Mouse (Mus musculus) ES-E14 (cell line): ENCODE data around the gene Dnah6. TPM values are rescaled to one million over a fixed set of nuclear protein-coding genes. Genes with fewer than 3 reads are reported as not detected.

Source experiments
- DNase-seq: peaks from one replicate; pipeline ENCODE4 v3.0.0-alpha.2; 2013; ENCODE audit warnings: low read depth, low spot score
- H3K27ac ChIP-seq: 2 replicates; pipeline ENCODE4 v1.5.1; 2012; ENCODE audit warnings: low read depth, mild to moderate bottlenecking, low read length, moderate library complexity, mixed read lengths; ENCODE audit not compliant: poor library complexity, insufficient read depth, severe bottlenecking
- H3K36me3 ChIP-seq: 2 replicates; pipeline ENCODE4 v1.6.1; 2012; ENCODE audit warnings: mild to moderate bottlenecking, low read length, moderate library complexity, mixed read lengths; ENCODE audit not compliant: control insufficient read depth, poor library complexity, insufficient read depth, severe bottlenecking
- H3K4me1 ChIP-seq, 2 experiments: fragments of 150-350 bp in 1 of 2; sonication (generic) in 1 of 2; 2 replicates each; pipeline ENCODE4 v1.6.1; 2012; ENCODE audit warnings: low read length in 2 of 2, mild to moderate bottlenecking in 1 of 2, mixed read lengths in 1 of 2; ENCODE audit not compliant: control insufficient read depth in 2 of 2, insufficient read depth in 2 of 2, poor library complexity in 1 of 2
- H3K4me3 ChIP-seq, 2 experiments: fragments of 150-350 bp in 1 of 2; sonication (generic) in 1 of 2; 2 replicates each; pipeline ENCODE4 v1.5.1; 2012; ENCODE audit warnings: low read length in 2 of 2, low read depth in 1 of 2, mild to moderate bottlenecking in 1 of 2, mixed read lengths in 1 of 2; ENCODE audit not compliant: insufficient read depth in 1 of 2, poor library complexity in 1 of 2, severe bottlenecking in 1 of 2
- H3K9ac ChIP-seq: 2 replicates; pipeline ENCODE4 v1.6.1; 2012; ENCODE audit warnings: low read depth, mild to moderate bottlenecking, low read length, mixed read lengths; ENCODE audit not compliant: poor library complexity, insufficient read depth, severe bottlenecking
- H3K9me3 ChIP-seq: fragments of 150-350 bp; sonication (generic); 2 replicates; pipeline ENCODE4 v1.6.1; 2012; ENCODE audit warnings: low read depth, mild to moderate bottlenecking, low read length; ENCODE audit not compliant: control insufficient read depth, insufficient read depth
- CHD2 ChIP-seq: IDR thresholded peaks from 2 replicates; pipeline ENCODE4 v1.6.1; 2014; ENCODE audit warnings: mild to moderate bottlenecking, low read depth, low read length, inconsistent platforms
- HCFC1 ChIP-seq: IDR thresholded peaks from 2 replicates; pipeline ENCODE4 v1.6.1; 2012; ENCODE audit warnings: low read length, inconsistent platforms, borderline replicate concordance; ENCODE audit not compliant: insufficient read depth
- MAFK ChIP-seq: IDR thresholded peaks from 2 replicates; pipeline ENCODE4 v1.6.1; 2014; ENCODE audit warnings: mild to moderate bottlenecking, low read depth, low read length, inconsistent platforms; ENCODE audit not compliant: insufficient read depth
- ZC3H11A ChIP-seq: IDR thresholded peaks from 2 replicates; pipeline ENCODE4 v1.6.1; 2012; ENCODE audit warnings: low read depth, mild to moderate bottlenecking, inconsistent platforms, low read length, borderline replicate concordance
- ZNF384 ChIP-seq: IDR thresholded peaks from 2 replicates; pipeline ENCODE4 v1.6.1; 2012; ENCODE audit warnings: low read depth, low read length, inconsistent platforms
- in situ Hi-C, 2 experiments: fragments of 600-800 bp; cut with MboI; formaldehyde crosslinking; loops; one replicate each; pipeline ENCODE4 v1.15.1; 2025; ENCODE audit warnings: low sequenced_read_pairs in 2 of 2, inconsistent platforms in 1 of 2; ENCODE audit not compliant: unreplicated experiment in 2 of 2
- total RNA-seq: library from RNA; depleted of rRNA; stranded (reverse); fragments of 300-350 nt; gene quantifications from 2 replicates; pipeline ENCODE4 v1.2.3, GENCODE M21; 2012; rRNA removed

Gene Dnah6
- total RNA-seq, 1 experiment: 0.54 TPM

GRCm38 (mm10) chr6:72981851-72982250 is 239.6 kb downstream of the Dnah6 start:
- in situ Hi-C loops: no loop called here
- DNase-seq: no peak
- Histone ChIP-seq H3K9ac (no peak overlapping the region), H3K4me3 (no peak overlapping the region), H3K9me3 (no peaks in the 10 kb centered on the region), H3K27ac (no peak overlapping the region), H3K4me1 (peaks cover 0 to 5% of the 10 kb centered on the region in 2 experiments; a peak in 1 of 4 replicates), H3K36me3 (no peaks in the 10 kb centered on the region)
- TF ChIP-seq CHD2 (no peak), MAFK (no peak), ZC3H11A (no peak), ZNF384 (no peak), HCFC1 (no peak)

GRCm38 (mm10) chr6:72981124-72981651 is 240.3 kb downstream of the Dnah6 start:
- DNase-seq: no peak
- in situ Hi-C loops: no loop called here
- H3K4me1 ChIP-seq: peaks cover 0 to 5% of the 10 kb centered on the region in 2 experiments; a peak in 1 of 4 replicates
- H3K9me3 ChIP-seq: no peaks in the 10 kb centered on the region
- H3K27ac ChIP-seq: no peak overlapping the region
- H3K36me3 ChIP-seq: no peaks in the 10 kb centered on the region
- no peak overlapping the region for H3K4me3 ChIP-seq
- TF ChIP-seq HCFC1 (no peak), ZNF384 (no peak), CHD2 (no peak), ZC3H11A (no peak), MAFK (no peak)
- no peak overlapping the region for H3K9ac ChIP-seq

GRCm38 (mm10) chr6:72976866-72977265 is 244.6 kb downstream of the Dnah6 start:
- H3K9ac ChIP-seq: no peak overlapping the region
- no peak for TF ChIP-seq MAFK
- no peak for TF ChIP-seq CHD2
- no peak for TF ChIP-seq HCFC1
- no peak for TF ChIP-seq ZNF384
- no peak for TF ChIP-seq ZC3H11A
- DNase-seq: no peak
- no peaks in the 10 kb centered on the region for H3K9me3 ChIP-seq
- no peaks in the 10 kb centered on the region for H3K36me3 ChIP-seq
- no peak overlapping the region for H3K27ac ChIP-seq
- in situ Hi-C loops: no loop called here
- no peak overlapping the region for H3K4me3 ChIP-seq
- H3K4me1 ChIP-seq: peaks cover 0 to 5% of the 10 kb centered on the region in 2 experiments; a peak in 1 of 4 replicates

- no peak for TF ChIP-seq ZC3H11A
- no peak for TF ChIP-seq MAFK
- no peak for TF ChIP-seq CHD2
- no peak for TF ChIP-seq ZNF384
- TF ChIP-seq HCFC1: no peak
- no peaks in the 10 kb centered on the region for H3K4me1 ChIP-seq
- H3K9ac ChIP-seq: no peak overlapping the region
- no peaks in the 10 kb centered on the region for H3K9me3 ChIP-seq
- in situ Hi-C loops: no loop called here
- no peak overlapping the region for H3K4me3 ChIP-seq
- DNase-seq: no peak
- no peaks in the 10 kb centered on the region for H3K36me3 ChIP-seq
- H3K27ac ChIP-seq: no peak overlapping the region
These were observed 250.4 kb downstream of the Dnah6 start for GRCm38 (mm10) chr6:72971074-72971473.

GRCm38 (mm10) chr6:72969787-72970186 is 251.7 kb downstream of the Dnah6 start:
- Histone ChIP-seq H3K4me1 (no peaks in the 10 kb centered on the region), H3K36me3 (no peaks in the 10 kb centered on the region), H3K9ac (no peak overlapping the region), H3K9me3 (no peaks in the 10 kb centered on the region), H3K4me3 (no peak overlapping the region), H3K27ac (no peak overlapping the region)
- DNase-seq: no peak
- in situ Hi-C loops: no loop called here
- no peak for TF ChIP-seq MAFK
- no peak for TF ChIP-seq ZNF384
- no peak for TF ChIP-seq CHD2
- no peak for TF ChIP-seq HCFC1
- no peak for TF ChIP-seq ZC3H11A

Other genes with a start within 250 kb of the Dnah6 start
- gene Suclg1, start 26.7 kb upstream of the Dnah6 start, total RNA-seq: 61.5 and 99.7 TPM in 2 replicates
- gene 4931417E11Rik, start 248.0 kb upstream of the Dnah6 start, total RNA-seq: not detected in 2 replicates